Mouse (Mus musculus) c-Kit-positive CD71-positive TER-119-negative erythroid progenitor cells, embryonic 14.5 days (primary cell): ENCODE measurements around the gene Id3.
A peak's percentile ranks its signal among the peaks of the same experiment; 100 is the strongest.
"Not testable (repeated sequence)": the region's sequence is repeated elsewhere in the genome, so short reads cannot be mapped to it uniquely, and the experiment has no call there.

ENCODE experiments used
- DNase-seq: peaks from one replicate; pipeline ENCODE4 v3.0.0-alpha.2; 2013; ENCODE audit warnings: low read depth

Id3 gene

DNA sequence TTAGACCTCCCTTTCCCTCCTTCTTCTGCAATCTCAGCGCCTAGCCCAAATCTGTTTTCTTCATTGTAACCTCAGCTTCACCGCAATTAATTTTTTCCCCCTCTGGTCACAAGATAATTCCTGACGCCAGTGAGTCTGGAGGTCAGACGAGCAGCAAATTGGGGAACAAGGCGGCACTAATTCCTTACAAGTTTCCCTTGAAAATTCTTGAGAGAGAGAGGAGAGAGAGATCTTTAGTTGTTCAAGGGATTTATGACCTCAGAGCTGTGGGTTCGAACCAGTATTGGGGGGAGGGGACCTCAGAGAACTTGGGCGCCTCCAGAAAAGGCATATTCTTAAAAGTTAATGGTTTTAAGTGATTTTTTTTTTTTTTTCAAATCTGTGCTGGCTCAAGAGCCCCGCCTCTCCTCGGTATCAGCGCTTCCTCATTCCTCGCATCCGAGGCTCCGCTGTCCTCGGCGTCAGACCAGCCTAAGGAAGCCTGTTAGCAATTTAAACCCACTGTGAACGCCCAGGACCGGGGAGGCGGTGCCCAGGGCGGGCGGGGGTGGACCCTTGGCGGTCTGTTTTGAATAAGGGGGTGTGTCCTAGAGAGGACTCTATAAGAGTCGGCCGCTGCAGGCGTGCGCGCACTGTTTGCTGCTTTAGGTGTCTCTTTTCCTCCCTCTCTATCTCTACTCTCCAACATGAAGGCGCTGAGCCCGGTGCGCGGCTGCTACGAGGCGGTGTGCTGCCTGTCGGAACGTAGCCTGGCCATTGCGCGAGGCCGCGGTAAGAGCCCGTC is at the start of gene Id3:
Gene Id3, plus strand, starts transcription at position 305 of the 784 bp plus-strand sequence.
- peak; percentile 63 for DNase-seq

DNA sequence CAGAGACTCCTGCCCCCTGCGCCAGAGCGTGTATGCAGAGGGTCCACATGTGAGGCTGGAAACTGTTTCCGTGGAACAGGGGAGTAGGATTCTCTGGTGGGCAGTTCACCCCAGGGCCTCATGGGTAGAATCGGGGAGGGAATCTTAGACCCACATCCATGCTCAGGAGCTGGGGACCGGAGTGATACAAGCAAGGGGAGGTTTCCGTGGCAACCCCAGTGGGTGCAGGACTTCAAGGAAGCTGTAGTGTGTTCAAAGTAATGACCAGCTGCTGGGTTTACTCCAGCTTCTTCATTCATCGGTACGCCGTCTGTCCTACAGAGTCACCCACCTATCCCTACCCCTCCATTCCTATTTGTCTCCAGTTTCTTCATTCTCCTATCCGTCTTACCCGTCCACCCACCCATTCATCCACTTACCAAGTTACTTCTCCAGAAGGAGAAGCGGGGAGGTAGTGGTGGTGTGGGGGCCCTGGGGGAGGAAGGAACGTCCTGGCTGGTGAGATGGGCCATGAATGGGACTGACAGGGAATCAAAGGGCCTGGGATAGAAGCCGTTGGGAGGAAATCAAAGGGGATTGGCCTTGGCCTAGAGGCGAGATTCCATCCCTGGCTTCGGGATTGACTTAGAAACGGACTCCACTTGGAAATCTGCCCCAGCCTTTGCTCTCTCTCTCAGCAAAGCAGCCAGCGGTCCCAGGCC is 48.6 kb upstream of the Id3 start:
- DNase-seq, result no peak

DNA sequence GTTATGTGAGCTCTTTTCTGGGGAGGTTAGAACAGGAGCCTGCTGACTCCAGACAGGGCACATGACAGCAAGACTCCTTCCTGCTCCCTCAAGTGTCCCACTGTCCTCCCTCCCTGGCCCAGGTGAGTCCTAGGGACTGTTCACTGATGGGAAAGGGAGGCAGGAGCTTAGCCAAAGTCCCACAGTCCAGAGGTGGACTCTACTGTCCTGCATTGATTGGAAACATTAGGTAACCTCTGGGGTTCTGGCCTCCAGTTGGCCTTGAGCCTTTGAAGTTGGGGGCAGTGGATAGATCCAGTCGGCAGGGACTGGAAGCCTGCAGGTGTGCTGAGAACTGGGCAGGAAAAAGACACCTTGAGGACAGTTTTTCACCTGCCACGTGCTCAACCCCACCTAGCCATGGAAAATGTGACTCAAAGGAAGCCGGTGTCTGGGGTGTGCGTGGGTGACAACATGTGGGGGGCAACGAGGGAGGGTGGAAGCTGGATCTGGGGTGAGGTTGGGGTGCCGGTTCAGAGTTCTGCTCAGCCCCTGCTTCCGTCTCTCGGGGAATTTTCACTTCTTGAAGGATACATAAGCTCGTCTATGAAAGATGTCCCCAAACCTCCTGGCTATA is 47.7 kb upstream of the Id3 start:
- DNase-seq, result no peak

DNA sequence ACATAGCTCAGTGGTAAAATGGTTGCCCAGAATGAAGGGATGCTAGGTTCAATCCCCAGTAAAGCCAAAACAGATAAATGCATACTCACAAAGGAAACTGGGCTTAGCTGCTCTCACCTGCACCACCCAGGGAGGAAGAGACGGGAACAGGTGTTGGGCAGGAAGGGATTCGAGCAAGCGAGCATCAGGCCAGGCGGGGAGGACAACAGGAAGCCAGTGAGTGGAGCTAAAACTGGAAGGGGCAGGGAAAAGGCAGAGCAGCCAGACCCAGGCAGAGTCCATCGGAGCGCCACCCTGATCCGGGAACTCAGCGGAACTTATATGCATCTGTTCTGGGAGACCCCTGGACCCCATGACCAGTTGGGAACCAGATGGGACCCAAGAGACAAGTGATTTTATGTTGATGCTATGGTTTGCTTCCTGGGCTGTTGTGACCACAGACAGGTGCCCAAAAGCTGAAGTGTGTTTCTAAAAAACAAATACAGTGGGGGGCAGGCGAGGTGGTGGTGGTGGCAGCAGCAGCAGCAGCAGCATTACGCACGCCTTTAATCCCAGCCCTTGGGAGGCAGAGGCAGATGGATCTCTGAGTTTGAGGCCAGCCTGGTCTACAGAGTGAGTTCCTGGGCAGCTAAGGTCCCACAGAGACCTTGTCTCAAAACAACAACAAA is 46.7 kb upstream of the Id3 start:
- DNase-seq, result no peak

DNA sequence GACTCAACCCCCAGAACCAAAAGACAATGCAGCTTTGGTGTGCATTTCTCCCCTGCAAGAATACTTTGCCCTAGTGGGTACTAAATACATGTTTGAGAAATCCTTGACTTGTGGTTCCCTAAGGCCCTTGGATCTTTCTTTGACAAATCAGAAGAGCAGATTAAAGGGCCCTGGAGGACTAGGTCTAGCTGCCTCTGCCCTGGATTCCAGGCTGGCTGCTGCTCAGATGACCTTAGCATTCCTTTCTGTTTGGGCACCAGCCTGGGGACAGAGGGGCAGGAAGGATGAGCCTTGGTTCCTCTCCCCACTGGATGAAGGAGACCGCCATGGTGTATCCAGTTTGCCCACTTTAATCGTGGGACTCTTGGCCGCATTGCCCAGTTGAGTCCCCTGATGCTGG is 44.9 kb upstream of the Id3 start:
- DNase-seq, result no peak

DNA sequence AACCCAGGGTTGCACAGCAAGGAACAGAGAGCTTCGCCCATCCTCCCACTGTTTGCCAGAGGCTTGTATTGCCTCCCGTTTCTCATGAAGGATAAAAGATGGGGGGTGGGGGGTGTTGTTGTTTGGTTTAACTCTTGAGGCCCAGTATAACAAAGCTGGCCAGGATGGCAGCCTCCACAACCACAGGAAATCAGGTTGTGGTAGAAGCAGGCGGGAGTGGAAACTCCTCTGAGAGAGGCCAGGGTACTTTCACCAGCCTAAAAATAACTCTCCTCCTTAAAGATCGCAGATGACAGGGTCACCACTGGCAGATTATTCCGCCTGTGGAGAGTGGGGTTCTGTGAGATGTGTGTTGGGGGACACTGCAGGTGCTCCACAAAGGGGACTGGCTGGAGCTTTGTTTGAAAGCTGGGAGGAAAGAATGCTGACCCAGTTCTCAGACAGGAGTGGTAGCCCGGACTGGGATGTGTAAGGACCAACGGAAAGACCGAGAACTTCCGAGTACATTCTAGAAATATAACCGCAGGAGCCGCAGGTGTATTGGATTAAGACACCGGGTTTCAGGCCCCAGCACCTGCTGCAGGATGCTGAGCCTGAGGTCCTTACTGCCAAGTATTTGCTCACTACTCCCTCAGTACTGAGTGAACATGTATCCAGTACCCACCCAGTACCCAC is 42.8 kb upstream of the Id3 start:
- DNase-seq, result no peak

DNA sequence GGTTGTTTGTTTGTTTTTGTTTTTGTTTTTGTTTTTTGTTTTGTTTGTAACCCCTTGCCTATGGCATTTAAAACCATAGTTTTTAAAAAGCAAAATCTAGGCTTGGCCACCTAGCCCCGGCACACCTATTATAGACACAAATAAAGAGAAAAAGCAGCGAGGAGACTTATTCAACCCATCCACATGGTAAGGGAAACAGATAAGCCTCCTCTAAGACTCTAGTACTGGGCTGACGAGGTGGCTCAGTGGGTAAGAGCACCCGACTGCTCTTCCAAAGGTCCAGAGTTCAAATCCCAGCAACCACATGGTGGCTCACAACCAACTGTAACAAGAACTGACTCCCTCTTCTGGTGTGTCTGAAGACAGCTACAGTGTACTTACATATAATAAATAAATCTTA is 41.5 kb upstream of the Id3 start:
- not testable (repeated sequence) for DNase-seq

DNA sequence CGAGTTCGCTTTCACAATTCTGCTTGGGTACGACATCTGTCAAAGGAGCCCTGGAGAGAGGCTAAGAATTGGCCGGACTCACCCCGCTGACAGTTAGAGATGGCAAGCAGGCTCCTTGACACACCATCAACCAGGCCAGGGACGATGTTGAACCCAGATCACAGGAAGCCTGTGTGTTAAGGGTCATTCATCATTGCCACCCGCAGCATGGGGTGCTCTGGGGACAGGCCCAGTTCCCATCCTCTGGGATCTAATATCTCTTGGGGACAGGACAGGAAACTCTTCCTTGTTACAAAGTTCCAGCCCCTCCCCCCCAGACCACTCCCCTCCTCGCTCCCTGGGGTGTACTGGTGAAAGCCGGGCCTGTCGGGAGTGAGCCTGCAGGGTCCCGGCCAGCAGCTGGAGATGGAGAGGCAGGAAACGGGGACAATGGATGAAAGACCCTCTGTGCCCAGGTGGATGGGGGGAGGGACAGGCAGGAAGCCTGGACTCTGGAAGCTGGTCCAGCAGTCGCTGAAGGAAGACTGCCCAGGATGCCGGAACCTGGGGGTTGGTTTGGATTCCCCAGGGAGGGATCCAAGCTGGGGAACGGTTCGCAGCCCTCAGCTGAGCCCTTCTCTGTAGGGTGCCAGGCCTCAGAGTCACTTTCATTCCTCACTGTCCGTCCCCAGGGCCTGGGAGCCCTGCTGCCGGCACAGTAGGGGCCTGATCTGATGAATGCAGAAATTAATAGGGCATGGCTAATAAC is 38.5 kb upstream of the Id3 start:
- no peak for DNase-seq

DNA sequence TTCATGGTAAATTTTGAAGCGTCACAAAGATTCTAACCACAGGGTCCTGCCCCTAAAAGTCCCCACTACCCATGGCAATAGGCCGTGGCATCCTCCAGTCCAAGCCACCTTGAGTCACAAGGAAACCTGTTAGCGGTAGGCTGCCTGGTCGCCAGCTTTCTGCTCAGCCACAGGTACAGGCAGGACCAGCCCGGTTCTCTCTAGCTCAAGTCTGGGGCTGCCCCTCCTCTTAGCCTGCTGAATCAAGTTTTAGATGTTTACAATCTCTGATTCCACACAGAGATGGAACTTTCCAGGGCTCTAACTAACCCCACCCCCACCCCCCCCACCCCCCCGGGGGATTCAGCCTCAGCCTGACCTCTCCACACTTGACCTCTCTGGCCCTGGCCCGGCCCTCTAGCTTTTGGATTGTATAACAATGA is 36.4 kb upstream of the Id3 start:
- no peak for DNase-seq

DNA sequence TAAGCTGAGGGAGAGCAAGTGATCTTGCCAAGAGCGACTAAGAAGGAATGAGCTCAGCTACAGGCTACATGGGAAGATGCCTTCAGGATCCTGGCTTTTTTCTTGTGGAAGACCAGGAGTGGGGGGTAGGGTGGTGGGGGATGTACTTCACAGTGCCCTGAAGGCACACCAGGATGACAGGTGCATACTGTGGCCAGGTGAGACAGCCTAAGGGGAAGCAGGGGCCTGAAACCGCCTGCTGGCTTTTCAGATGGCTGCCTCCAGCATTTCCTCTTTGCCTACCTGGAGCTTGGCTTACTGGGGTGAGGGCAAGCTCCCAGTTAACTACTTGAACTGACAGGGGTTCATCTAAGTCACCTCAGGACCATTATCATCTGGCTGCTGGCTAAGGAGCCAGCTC is 34.1 kb upstream of the Id3 start:
- DNase-seq, result no peak

DNA sequence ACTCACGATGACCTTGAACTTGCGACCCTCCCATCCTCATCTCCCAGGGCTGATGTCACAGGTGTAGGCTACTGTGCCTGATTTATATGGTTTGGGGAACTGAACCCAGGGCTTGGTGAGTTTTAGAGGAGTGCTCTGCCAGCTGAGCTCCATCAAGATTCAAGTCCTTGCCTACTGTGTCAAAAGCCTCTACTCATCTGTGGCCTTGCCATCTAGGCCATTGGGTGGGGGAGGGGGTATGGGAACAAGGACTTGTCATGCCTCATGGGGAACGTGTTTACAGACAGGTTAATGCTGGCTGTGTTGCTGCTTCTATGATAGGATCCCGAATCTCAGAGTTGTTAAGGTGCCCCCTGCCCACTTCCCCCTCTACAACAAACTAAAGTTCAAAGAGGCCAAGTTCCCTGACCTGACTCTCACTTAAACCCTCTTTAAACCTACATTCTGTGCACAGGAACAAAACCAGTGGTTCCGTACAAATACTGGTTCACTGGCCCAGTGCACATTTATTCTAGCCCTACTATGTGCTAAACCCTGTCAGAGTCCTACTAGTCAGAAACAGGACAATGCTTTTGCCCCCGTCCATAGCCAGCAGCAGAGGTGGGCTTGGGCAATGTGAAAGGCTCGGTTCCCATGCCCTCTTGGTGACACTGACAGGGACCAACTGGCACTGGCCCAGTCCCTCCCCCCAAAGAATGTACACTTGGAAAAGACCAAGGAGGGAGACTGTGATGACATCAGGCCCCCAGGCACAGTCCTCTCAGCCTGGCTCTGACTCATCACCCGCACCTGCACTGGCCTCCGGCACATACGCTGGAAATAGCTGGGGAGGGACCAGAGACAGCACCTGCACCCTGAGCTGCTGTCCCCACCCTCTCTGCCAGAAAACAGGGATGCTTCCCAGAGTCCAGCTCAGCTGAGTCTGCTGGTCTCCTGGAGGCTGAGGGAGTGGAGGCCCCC is 33.1 kb upstream of the Id3 start:
- DNase-seq, result no peak

DNA sequence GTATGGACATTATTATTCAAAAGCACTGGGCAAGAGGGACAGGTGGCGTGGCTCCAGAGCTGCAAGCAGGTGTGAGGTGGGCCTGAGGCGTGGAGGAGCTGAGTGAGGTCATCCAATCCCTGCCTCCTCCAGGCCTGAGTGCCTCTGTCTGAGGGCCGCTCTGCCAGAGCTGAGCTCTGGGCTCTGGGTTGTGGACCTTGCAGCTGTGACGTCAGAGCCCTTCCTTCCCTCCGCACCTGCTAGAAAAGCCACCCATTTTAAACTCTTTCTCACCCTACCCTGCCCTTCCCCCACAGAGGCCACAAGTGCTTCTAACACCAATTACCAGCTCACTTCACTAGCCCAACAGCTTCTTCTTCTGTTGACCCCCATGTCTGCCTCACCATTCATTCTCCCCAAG is 31.0 kb upstream of the Id3 start:
- DNase-seq, result no peak

DNA sequence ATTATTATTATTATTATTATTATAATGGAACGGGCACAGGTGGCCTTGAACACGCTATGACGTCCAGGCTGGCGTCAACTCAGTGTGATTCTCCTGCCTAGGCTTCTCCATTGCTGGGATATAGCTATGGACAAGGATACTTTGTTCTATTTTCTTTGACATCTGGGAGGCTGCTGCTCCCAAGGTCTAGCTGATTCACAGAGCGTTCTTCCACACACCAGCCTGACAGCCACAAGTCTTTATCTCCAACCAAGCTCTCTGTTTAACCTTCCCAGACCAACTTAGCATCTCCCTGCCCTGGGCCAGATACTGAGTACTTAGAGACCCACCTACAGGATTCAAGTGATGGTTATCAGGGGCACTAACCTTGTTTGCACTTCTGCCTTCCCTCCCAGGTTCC is 28.6 kb upstream of the Id3 start:
- DNase-seq, result no peak

DNA sequence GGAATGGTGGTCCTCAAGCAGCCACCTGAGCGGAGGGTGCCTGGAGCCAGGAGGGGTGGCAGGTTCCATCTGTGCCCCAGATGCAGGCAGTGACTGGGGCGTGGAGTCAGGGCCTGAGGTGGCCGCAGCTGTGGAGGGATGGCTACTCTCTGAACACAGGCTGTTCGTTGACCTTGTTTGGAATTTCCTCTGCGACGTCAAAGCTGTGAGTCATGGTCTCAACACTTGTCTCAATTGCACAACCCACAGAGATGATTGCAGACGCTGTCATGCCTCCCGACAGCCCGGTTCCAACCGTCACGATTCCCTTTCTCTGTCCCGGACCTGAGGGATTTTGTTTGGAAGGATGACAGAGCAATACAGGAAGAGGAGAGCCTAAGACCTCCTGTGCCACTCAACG is 26.3 kb upstream of the Id3 start:
- no peak for DNase-seq

DNA sequence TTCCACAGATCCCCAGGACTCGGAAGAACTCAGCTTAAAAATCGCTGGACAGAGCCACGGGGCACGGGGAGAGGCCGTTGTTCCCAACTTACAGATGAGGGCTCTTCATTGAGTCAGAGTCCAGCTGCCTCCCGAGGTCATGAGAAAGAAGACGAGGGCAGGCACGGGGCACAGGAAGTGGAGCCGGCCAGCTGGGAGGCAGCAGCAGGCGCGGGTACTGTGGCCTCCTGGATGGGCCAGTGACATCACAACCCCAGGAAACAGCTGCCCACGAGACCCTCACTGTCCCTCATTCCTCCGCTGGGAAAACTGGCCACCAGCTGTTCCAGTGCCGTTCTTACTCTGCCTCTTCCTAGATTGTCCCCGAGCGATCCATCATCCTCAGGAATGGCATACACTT is 23.3 kb upstream of the Id3 start:
- no peak for DNase-seq

DNA sequence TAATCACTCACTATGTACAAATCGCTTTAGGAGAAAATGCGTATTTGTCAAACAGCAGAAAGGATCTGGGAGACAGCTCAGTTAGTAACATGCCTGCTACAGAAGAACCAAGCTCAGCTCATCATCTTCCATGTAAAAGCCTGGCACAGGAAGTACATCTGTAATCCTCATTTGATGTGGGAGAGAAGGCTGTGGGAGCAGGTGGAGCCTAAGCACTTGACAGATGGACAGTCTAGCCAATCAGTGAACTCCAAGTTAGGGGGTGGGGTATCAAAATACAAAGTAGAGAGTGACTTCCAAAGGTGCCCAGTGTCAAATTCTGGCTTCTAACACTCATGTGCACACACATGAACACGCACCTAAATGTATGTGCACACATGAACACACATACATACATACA is 22.1 kb upstream of the Id3 start:
- DNase-seq, result no peak

DNA sequence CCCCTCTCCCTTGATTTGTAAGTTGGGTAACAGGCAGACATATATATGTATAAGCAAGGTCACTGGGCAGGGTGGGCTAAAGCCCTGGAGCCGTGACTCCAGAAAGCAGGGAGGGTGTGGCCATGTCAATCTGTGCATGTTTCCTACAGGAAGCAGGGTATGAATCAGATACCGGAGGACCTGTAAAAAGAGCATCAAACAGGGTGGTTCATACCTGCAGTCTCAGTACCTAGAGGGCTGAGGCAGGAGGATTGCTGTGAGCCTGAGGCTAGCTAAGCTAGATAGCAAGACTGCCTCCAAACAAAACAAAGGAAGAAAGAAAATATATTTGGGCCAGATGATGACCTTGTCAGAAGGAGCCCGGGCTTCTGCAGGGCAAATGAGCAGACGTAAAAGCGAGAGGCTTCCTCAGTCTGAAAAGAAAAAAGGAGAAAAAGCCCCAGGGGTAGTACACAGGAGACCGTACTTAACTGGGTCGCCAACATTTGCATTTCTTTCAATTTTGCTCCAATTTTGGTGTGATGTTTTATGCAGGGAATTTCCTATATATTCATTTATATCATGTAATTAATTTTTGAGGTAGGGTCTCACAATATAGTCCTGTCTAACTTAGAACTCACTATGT is 21.3 kb upstream of the Id3 start:
- DNase-seq, result no peak

DNA sequence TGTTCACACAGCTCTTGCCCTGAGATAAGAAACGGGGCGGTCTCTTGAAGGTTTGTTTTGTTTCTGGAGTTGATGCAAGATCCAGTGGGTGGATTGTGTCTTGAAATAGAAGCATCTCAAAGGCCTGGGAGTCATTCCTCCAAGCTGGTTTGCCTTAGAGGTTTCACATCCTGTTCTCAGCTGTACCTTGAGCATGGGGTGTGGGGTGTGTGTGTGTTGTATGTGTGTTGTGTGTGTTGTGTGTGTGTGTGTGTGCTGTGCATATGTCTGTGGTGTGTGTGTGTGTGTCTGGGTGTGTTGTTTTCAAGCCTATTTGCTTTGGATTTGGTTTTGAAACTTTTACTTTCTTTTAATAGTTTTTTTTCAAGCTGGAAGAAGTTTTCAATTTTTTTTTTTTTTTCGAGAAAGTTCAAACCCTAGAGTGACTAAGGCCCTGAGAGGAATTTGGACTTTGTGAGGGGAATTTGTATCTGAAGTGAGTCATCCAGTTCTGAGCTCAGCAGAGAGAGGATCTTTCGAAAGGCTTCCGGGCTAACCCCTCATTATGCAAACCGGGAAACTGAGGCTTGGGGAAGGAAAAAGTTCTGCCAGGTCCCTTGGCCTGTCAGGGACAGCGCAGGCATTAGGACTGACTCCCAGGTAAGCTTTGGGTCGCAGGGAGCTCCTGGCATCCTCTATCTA is 20.0 kb upstream of the Id3 start:
- DNase-seq, result no peak

DNA sequence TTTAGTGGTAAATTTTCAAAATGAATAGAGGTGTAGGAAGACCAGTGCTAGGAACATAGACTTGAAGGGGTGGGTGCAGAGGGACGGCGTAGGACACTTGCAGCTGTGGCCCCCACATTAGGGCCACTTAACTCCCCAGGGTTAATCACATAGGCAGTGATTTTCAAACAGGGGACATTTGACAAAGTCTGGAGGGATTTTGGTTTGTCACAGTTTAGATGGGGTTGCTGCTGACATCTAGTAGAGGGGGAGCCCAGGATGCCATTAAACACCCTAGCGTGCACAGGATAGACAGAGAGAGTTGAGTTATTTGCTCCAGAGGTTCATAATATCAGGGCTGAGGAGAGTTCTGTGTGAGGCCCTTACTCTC is 19.5 kb upstream of the Id3 start:
- no peak for DNase-seq
